Mouse (Mus musculus): ENCODE data around the gene Thada. TPM values are rescaled to one million over a fixed set of nuclear protein-coding genes. Genes with fewer than 3 reads are reported as not detected.

Gene Thada
- total and polyA plus RNA-seq, 3 experiments = 17.3 to 26.7 (median 22.2) TPM

GRCm38 (mm10) chr17:84508736-84509135, 42.7 kb upstream of the Thada start:
- Histone ChIP-seq H3K27ac (ENCODE audit: insufficient read depth, low read depth) (no peak overlapping the region), H3K9me3 (replicated peaks; ENCODE audit: low read length) (no peaks in the 10 kb centered on the region), H3K4me3 (replicated peaks in 1 of 3; ENCODE audit: low read depth in 2 of 3, low read length in 2 of 3, poor library complexity in 1 of 3) (no peak overlapping the region), H3K36me3 (replicated peaks in 1 of 2; ENCODE audit: control insufficient read depth in 1 of 2, insufficient read depth in 1 of 2, low read length in 1 of 2) (no peaks in the 10 kb centered on the region), H3K4me1 (ENCODE audit: control insufficient read depth in 1 of 2, insufficient read depth in 2 of 2) (peaks cover 7 to 25% of the 10 kb centered on the region in 2 experiments), H3K4me2 (ENCODE audit: insufficient read depth, low read depth, poor library complexity, severe bottlenecking) (no peak overlapping the region), H3K9ac (ENCODE audit: insufficient read depth, low read depth) (no peak overlapping the region), H3K27me3 (replicated peaks) (no peaks in the 10 kb centered on the region), H3K79me2 (replicated peaks; ENCODE audit: control insufficient read depth, extremely low read depth, insufficient read depth, poor library complexity, severe bottlenecking) (no peaks in the 10 kb centered on the region)
- dilution Hi-C loops (cut with MboI; ENCODE audit: extremely low pct_ligation_motif_present, extremely low pct_unique_long_range_greater_than_20kb, low sequenced_read_pairs) = no loop called here
- TF ChIP-seq NELFE (IDR thresholded peaks at IDR 0.05; ENCODE audit: low read depth, low read length) (no peak), CTCF (conservative IDR thresholded peaks at IDR 0.05 in 1 of 2, IDR thresholded peaks at IDR 0.05 in 1 of 2; ENCODE audit: low read depth in 2 of 2, low read length in 2 of 2) (no peak), ZKSCAN1 (IDR thresholded peaks at IDR 0.05; ENCODE audit: borderline replicate concordance, low read depth, low read length) (no peak), POLR2A (IDR thresholded peaks at IDR 0.05; ENCODE audit: low read depth, low read length) (no peak), PAX5 (IDR thresholded peaks at IDR 0.05; ENCODE audit: low read length) (no peak), MAZ (IDR thresholded peaks at IDR 0.05; ENCODE audit: low read depth, low read length) (no peak), GABPA (IDR thresholded peaks at IDR 0.05; ENCODE audit: insufficient replicate concordance, low read depth, low read length) (no peak), EP300 (IDR thresholded peaks at IDR 0.05; ENCODE audit: low read length) (no peak), MXI1 (IDR thresholded peaks at IDR 0.05; ENCODE audit: low read depth, low read length) (no peak), TCF12 (IDR thresholded peaks at IDR 0.05; ENCODE audit: low read depth, low read length) (no peak), TBP (conservative IDR thresholded peaks at IDR 0.05; ENCODE audit: low read depth, low read length) (no peak)
- in situ Hi-C loops (cut with MboI; ENCODE audit: low pct_ligation_motif_present, low pct_unique_long_range_greater_than_20kb, low sequenced_read_pairs) = no loop called here
- no peak for DNase-seq (ENCODE audit: extremely low read depth)

DNA sequence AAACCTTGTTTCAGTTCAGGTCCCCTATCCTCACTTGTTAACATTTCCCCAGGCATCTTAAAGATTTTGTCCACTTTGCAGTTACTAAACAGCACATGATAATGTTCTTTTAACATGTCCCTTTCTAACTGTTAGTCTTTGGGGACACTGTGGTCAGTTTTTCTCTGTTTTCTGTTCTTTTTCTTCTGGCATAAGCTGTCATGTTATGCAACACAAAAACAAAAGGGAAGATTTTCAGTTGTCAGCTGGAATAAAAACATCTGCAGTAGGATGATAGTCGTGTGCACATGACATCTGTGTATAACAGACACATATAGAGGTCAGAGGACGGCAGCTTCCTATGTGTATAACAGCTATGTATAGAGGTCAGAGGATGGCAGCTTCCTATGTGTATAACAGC, 39.9 kb upstream of the Thada start:
- no peaks in the 10 kb centered on the region for H3K27me3 ChIP-seq (replicated peaks)
- no peak overlapping the region for H3K27ac ChIP-seq (ENCODE audit: insufficient read depth, low read depth)
- H3K9me3 ChIP-seq (replicated peaks; ENCODE audit: low read length) = no peaks in the 10 kb centered on the region
- dilution Hi-C loops (cut with MboI; ENCODE audit: extremely low pct_ligation_motif_present, extremely low pct_unique_long_range_greater_than_20kb, low sequenced_read_pairs) = no loop called here
- no peak overlapping the region for H3K4me2 ChIP-seq (ENCODE audit: insufficient read depth, low read depth, poor library complexity, severe bottlenecking)
- no peak overlapping the region for H3K4me3 ChIP-seq (replicated peaks in 1 of 3; ENCODE audit: low read depth in 2 of 3, low read length in 2 of 3, poor library complexity in 1 of 3)
- H3K79me2 ChIP-seq (replicated peaks; ENCODE audit: control insufficient read depth, extremely low read depth, insufficient read depth, poor library complexity, severe bottlenecking) = no peaks in the 10 kb centered on the region
- peaks cover 7 to 22% of the 10 kb centered on the region in 2 experiments for H3K4me1 ChIP-seq (ENCODE audit: control insufficient read depth in 1 of 2, insufficient read depth in 2 of 2)
- H3K9ac ChIP-seq (ENCODE audit: insufficient read depth, low read depth) = no peak overlapping the region
- DNase-seq (ENCODE audit: extremely low read depth) = no peak
- in situ Hi-C loops (cut with MboI; ENCODE audit: low pct_ligation_motif_present, low pct_unique_long_range_greater_than_20kb, low sequenced_read_pairs) = no loop called here
- TF ChIP-seq MAX (IDR thresholded peaks at IDR 0.05; ENCODE audit: low read length) (no peak), HCFC1 (IDR thresholded peaks at IDR 0.05; ENCODE audit: low read depth, low read length) (no peak), USF2 (conservative IDR thresholded peaks at IDR 0.05; ENCODE audit: low read depth, low read length) (no peak), USF1 (IDR thresholded peaks at IDR 0.05; ENCODE audit: low read depth, low read length) (no peak), MEF2A (IDR thresholded peaks at IDR 0.05; ENCODE audit: borderline replicate concordance, low read depth, low read length) (no peak), MXI1 (IDR thresholded peaks at IDR 0.05; ENCODE audit: low read depth, low read length) (no peak), GABPA (IDR thresholded peaks at IDR 0.05; ENCODE audit: insufficient replicate concordance, low read depth, low read length) (no peak), IRF4 (IDR thresholded peaks at IDR 0.05; ENCODE audit: low read depth, low read length) (no peak), RAD21 (IDR thresholded peaks at IDR 0.05; ENCODE audit: low read depth, low read length) (no peak), NELFE (IDR thresholded peaks at IDR 0.05; ENCODE audit: low read depth, low read length) (no peak), TCF12 (IDR thresholded peaks at IDR 0.05; ENCODE audit: low read depth, low read length) (no peak), JUN (IDR thresholded peaks at IDR 0.05; ENCODE audit: insufficient read depth, low read depth, low read length) (no peak), ZC3H11A (IDR thresholded peaks at IDR 0.05; ENCODE audit: low read depth, low read length) (no peak), ZNF384 (IDR thresholded peaks at IDR 0.05; ENCODE audit: low read depth, low read length) (no peak)
- no peaks in the 10 kb centered on the region for H3K36me3 ChIP-seq (replicated peaks in 1 of 2; ENCODE audit: control insufficient read depth in 1 of 2, insufficient read depth in 1 of 2, low read length in 1 of 2)

Measured in CH12.LX (cell line).